Mouse (Mus musculus) layer of hippocampus, adult 2 months (tissue): ENCODE data around the gene Arcn1. TPM values are rescaled to one million over a fixed set of nuclear protein-coding genes. Genes with fewer than 3 reads are reported as not detected.
A peak's percentile ranks its signal among the peaks of the same experiment; 100 is the strongest.

Experiments
- DNase-seq, 2 experiments: peaks; one replicate each; pipeline ENCODE4 v3.0.0; 2022; ENCODE audit warnings: low spot score in 2 of 2
- H3K27ac ChIP-seq: fragments of 200-600 bp; 2 replicates; pipeline ENCODE4 v1.8.1; 2022
- H3K4me3 ChIP-seq: fragments of 200-600 bp; 2 replicates; pipeline ENCODE4 v1.8.1; 2022; ENCODE audit warnings: mild to moderate bottlenecking
- CTCF ChIP-seq: fragments of 200-600 bp; conservative IDR thresholded peaks from 2 replicates; pipeline ENCODE4 v1.8.1; 2022; ENCODE audit warnings: antibody characterized with exemption, mild to moderate bottlenecking, moderate library complexity
- total RNA-seq, 2 experiments: library from RNA; stranded (reverse); gene quantifications; 2 replicates each; pipeline ENCODE4 v1.2.3; 2021

Gene Arcn1
- total RNA-seq, 2 experiments from 2014 or later = 100.0 to 103 TPM

GRCm38 (mm10) chr9:44735886-44736285 is 31.8 kb downstream of the Arcn1 start:
- no peak overlapping the region for H3K4me3 ChIP-seq
- no peak for TF ChIP-seq CTCF
- DNase-seq = no peak
- H3K27ac ChIP-seq = peak overlapping the region; percentile 74

- peak; percentile 69 for TF ChIP-seq CTCF
- Histone ChIP-seq H3K4me3 (peak within 1 kb of the TSS; percentile 59), H3K27ac (peak within 1 kb of the TSS; percentile 87)
- peak; percentile 38 to 75 for DNase-seq
Observed at GRCm38 (mm10) chr9:44734524-44735494, 32.8 kb downstream of the Arcn1 start, which contains the start of gene Phldb1. Phldb1 (minus strand) TSS chr9:44735198.

GRCm38 (mm10) chr9:44733671-44734523 is 33.7 kb downstream of the Arcn1 start:
- Histone ChIP-seq H3K4me3 (peak overlapping the region; percentile 59), H3K27ac (peak overlapping the region; percentile 87)
- no peak for TF ChIP-seq CTCF
- peak; percentile 38 to 70 for DNase-seq

- no peak for DNase-seq
- H3K4me3 ChIP-seq = peak overlapping the region; percentile 59
- H3K27ac ChIP-seq = peak overlapping the region; percentile 87
- TF ChIP-seq CTCF = no peak
Observed at GRCm38 (mm10) chr9:44732921-44733530, 34.6 kb downstream of the Arcn1 start.

- Histone ChIP-seq H3K27ac (peak overlapping the region; percentile 87), H3K4me3 (no peak overlapping the region)
- DNase-seq = no peak
- no peak; the same call in 1 of the 2 replicates for TF ChIP-seq CTCF
Observed at GRCm38 (mm10) chr9:44732130-44732549, 35.5 kb downstream of the Arcn1 start.

GRCm38 (mm10) chr9:44727441-44727840 is 40.2 kb downstream of the Arcn1 start:
- H3K4me3 ChIP-seq = no peak overlapping the region
- no peak for TF ChIP-seq CTCF
- H3K27ac ChIP-seq = no peak overlapping the region; the same call in 1 of the 2 replicates
- no peak for DNase-seq

- Histone ChIP-seq H3K4me3 (no peak overlapping the region), H3K27ac (no peak overlapping the region; the same call in 1 of the 2 replicates)
- TF ChIP-seq CTCF = no peak
- DNase-seq = no peak
Observed at GRCm38 (mm10) chr9:44726431-44727146, 41.1 kb downstream of the Arcn1 start.

GRCm38 (mm10) chr9:44724665-44725064 is 43.0 kb downstream of the Arcn1 start:
- Histone ChIP-seq H3K4me3 (no peak overlapping the region), H3K27ac (peak overlapping the region; percentile 39; the same call in 1 of the 2 replicates)
- no peak for TF ChIP-seq CTCF
- no peak for DNase-seq

- Histone ChIP-seq H3K27ac (peak overlapping the region; percentile 60; the same call in 1 of the 2 replicates), H3K4me3 (no peak overlapping the region)
- TF ChIP-seq CTCF = no peak
- peak in 1 of 2 experiments; percentile 47 for DNase-seq
Observed at GRCm38 (mm10) chr9:44724223-44724622, 43.4 kb downstream of the Arcn1 start.

- Histone ChIP-seq H3K4me3 (no peak overlapping the region), H3K27ac (peak overlapping the region; percentile 60)
- TF ChIP-seq CTCF = no peak
- no peak for DNase-seq
Observed at GRCm38 (mm10) chr9:44723521-44724041, 44.1 kb downstream of the Arcn1 start.

GRCm38 (mm10) chr9:44723008-44723407 is 44.6 kb downstream of the Arcn1 start:
- Histone ChIP-seq H3K4me3 (no peak overlapping the region), H3K27ac (peak overlapping the region; percentile 60; the same call in 1 of the 2 replicates)
- TF ChIP-seq CTCF = no peak
- DNase-seq = no peak

GRCm38 (mm10) chr9:44722575-44722974 is 45.1 kb downstream of the Arcn1 start:
- Histone ChIP-seq H3K27ac (peak overlapping the region; percentile 60; the same call in 1 of the 2 replicates), H3K4me3 (no peak overlapping the region)
- no peak for DNase-seq
- TF ChIP-seq CTCF = no peak
